Mouse (Mus musculus) ES-E14 (cell line): ENCODE data around the gene Cbr4. TPM values are rescaled to one million over a fixed set of nuclear protein-coding genes. Genes with fewer than 3 reads are reported as not detected.

Experiments
- DNase-seq: peaks from one replicate; pipeline ENCODE4 v3.0.0-alpha.2; 2013; ENCODE audit warnings: low read depth, low spot score
- H3K27ac ChIP-seq: 2 replicates; pipeline ENCODE4 v1.5.1; 2012; ENCODE audit warnings: low read depth, mild to moderate bottlenecking, low read length, moderate library complexity, mixed read lengths; ENCODE audit not compliant: poor library complexity, insufficient read depth, severe bottlenecking
- H3K36me3 ChIP-seq: 2 replicates; pipeline ENCODE4 v1.6.1; 2012; ENCODE audit warnings: mild to moderate bottlenecking, low read length, moderate library complexity, mixed read lengths; ENCODE audit not compliant: control insufficient read depth, poor library complexity, insufficient read depth, severe bottlenecking
- H3K4me1 ChIP-seq, 2 experiments: fragments of 150-350 bp in 1 of 2; sonication (generic) in 1 of 2; 2 replicates each; pipeline ENCODE4 v1.6.1; 2012; ENCODE audit warnings: low read length in 2 of 2, mild to moderate bottlenecking in 1 of 2, mixed read lengths in 1 of 2; ENCODE audit not compliant: control insufficient read depth in 2 of 2, insufficient read depth in 2 of 2, poor library complexity in 1 of 2
- H3K4me3 ChIP-seq, 2 experiments: fragments of 150-350 bp in 1 of 2; sonication (generic) in 1 of 2; 2 replicates each; pipeline ENCODE4 v1.5.1; 2012; ENCODE audit warnings: low read length in 2 of 2, low read depth in 1 of 2, mild to moderate bottlenecking in 1 of 2, mixed read lengths in 1 of 2; ENCODE audit not compliant: insufficient read depth in 1 of 2, poor library complexity in 1 of 2, severe bottlenecking in 1 of 2
- H3K9ac ChIP-seq: 2 replicates; pipeline ENCODE4 v1.6.1; 2012; ENCODE audit warnings: low read depth, mild to moderate bottlenecking, low read length, mixed read lengths; ENCODE audit not compliant: poor library complexity, insufficient read depth, severe bottlenecking
- H3K9me3 ChIP-seq: fragments of 150-350 bp; sonication (generic); 2 replicates; pipeline ENCODE4 v1.6.1; 2012; ENCODE audit warnings: low read depth, mild to moderate bottlenecking, low read length; ENCODE audit not compliant: control insufficient read depth, insufficient read depth
- CHD2 ChIP-seq: IDR thresholded peaks from 2 replicates; pipeline ENCODE4 v1.6.1; 2014; ENCODE audit warnings: mild to moderate bottlenecking, low read depth, low read length, inconsistent platforms
- HCFC1 ChIP-seq: IDR thresholded peaks from 2 replicates; pipeline ENCODE4 v1.6.1; 2012; ENCODE audit warnings: low read length, inconsistent platforms, borderline replicate concordance; ENCODE audit not compliant: insufficient read depth
- ZC3H11A ChIP-seq: IDR thresholded peaks from 2 replicates; pipeline ENCODE4 v1.6.1; 2012; ENCODE audit warnings: low read depth, mild to moderate bottlenecking, inconsistent platforms, low read length, borderline replicate concordance
- ZNF384 ChIP-seq: IDR thresholded peaks from 2 replicates; pipeline ENCODE4 v1.6.1; 2012; ENCODE audit warnings: low read depth, low read length, inconsistent platforms
- in situ Hi-C, 2 experiments: fragments of 600-800 bp; cut with MboI; formaldehyde crosslinking; loops; one replicate each; pipeline ENCODE4 v1.15.1; 2025; ENCODE audit warnings: low sequenced_read_pairs in 2 of 2, inconsistent platforms in 1 of 2; ENCODE audit not compliant: unreplicated experiment in 2 of 2
- total RNA-seq: library from RNA; depleted of rRNA; stranded (reverse); fragments of 300-350 nt; gene quantifications from 2 replicates; pipeline ENCODE4 v1.2.3, GENCODE M21; 2012

Gene Cbr4
- total RNA-seq, 1 experiment = 17.5 TPM

DNA sequence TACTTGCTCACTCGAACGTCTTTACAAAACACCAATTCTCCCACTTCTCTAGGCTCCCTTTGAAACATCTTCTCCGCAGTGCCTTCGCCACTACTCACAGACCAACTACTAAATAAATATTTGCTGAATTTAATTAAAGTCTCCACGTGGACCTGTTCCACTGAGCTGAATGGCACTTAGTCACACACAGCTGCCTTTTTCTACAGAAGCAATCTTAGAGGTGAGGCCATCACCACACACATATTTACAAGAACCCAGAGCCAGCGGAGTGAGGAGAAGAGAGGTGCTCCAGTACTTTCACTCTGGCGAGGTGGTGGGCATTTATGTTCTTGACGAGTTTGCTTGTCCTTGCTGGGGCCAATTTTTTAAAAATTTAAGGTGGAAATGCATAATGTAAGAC is 68.7 kb downstream of the Cbr4 start:
- Histone ChIP-seq H3K4me1 (no peaks in the 10 kb centered on the region; a peak in 1 of 4 replicates), H3K9ac (no peak overlapping the region), H3K36me3 (no peaks in the 10 kb centered on the region), H3K27ac (no peak overlapping the region), H3K9me3 (no peaks in the 10 kb centered on the region), H3K4me3 (no peak overlapping the region)
- in situ Hi-C loops = no loop called here
- TF ChIP-seq HCFC1 (no peak), ZC3H11A (no peak), CHD2 (no peak), ZNF384 (no peak)
- DNase-seq = no peak
